ENCODE assay signal across 10 mouse cellular contexts in genomic region chr12:81971042-81971883, GRCm38 (mm10).
DNase-seq lines count a peak whose midpoint lies in the region; ATAC-seq and TF ChIP-seq lines count a peak whose summit lies in the region.
"Had no signal": no experiment of that assay in that cellular context is flagged by ENCODE, and none has a peak within 500 bp of the region (broad histone marks: within the 10 kb centered on the region; RNA-seq: fewer than 3 reads in every experiment).

No protein-coding gene starts in this region.

- intact Hi-C loops in left cerebral cortex, postnatal 14 days (cut with DNase I): loop anchor here (5.0 kb wide), 1 partner anchor 174 kb away; no protein-coding TSS in a partner anchor

- H3K4me2 ChIP-seq in hindbrain, postnatal 0 days (ENCODE audit: low read depth, low read length): no peak overlapping the region
- no peak overlapping the region for H3K4me2 ChIP-seq in hindbrain, embryonic 16.5 days (ENCODE audit: low read length)
- no peak overlapping the region for H3K4me2 ChIP-seq in midbrain, embryonic 11.5 days

- no peak overlapping the region for H3K9ac ChIP-seq in hindbrain, postnatal 0 days (replicated peaks; ENCODE audit: low read length)
- H3K9ac ChIP-seq in hindbrain, embryonic 16.5 days (ENCODE audit: low read depth, low read length): no peak overlapping the region
- no peak overlapping the region for H3K9ac ChIP-seq in midbrain, embryonic 11.5 days (ENCODE audit: low read length)

- H3K27ac ChIP-seq in hindbrain, postnatal 0 days: peak overlapping the region; percentile 46; the same call in 1 of the 2 replicates
- H3K27ac ChIP-seq in hindbrain, embryonic 16.5 days (ENCODE audit: low read depth, low read length): no peak overlapping the region
- H3K27ac ChIP-seq in midbrain, embryonic 11.5 days (ENCODE audit: low read depth, low read length): no peak overlapping the region

- WGBS in hindbrain, postnatal 0 days: 87% methylated on average over 19 of the region's 19 CpGs
- 88% methylated on average over 19 of the region's 19 CpGs for WGBS in hindbrain, embryonic 16.5 days
- 94% methylated on average over 19 of the region's 19 CpGs for WGBS in midbrain, embryonic 11.5 days

- no peak overlapping the region for H3K4me3 ChIP-seq in hindbrain, postnatal 0 days (ENCODE audit: low read length)
- no peak overlapping the region for H3K4me3 ChIP-seq in hindbrain, embryonic 16.5 days (ENCODE audit: low read length)
- H3K4me3 ChIP-seq in midbrain, embryonic 11.5 days (ENCODE audit: low read depth, low read length): no peak overlapping the region

- no peak for DNase-seq in hindbrain, postnatal 0 days (ENCODE audit: low spot score)
- DNase-seq in CD4-positive, CD25-positive, alpha-beta regulatory T cell, adult 2 months (ENCODE audit: low read depth, low spot score): peak; percentile 69
- DNase-seq in left cerebral cortex, postnatal 14 days (ENCODE audit: low spot score in 2 of 2): peak; percentile 15 to 20
- peak; percentile 44 to 45 for DNase-seq in right cerebral cortex, postnatal 36 days (ENCODE audit: low spot score in 2 of 2)
- DNase-seq in embryo, embryonic 9.5 days (ENCODE audit: extremely low spot score): no peak
- DNase-seq in midbrain, embryonic 11.5 days (ENCODE audit: low spot score, missing footprints): no peak
- no peak for DNase-seq in cerebellum, postnatal 4 days (ENCODE audit: low spot score in 2 of 2)
- DNase-seq: kidney, postnatal 36 days had no signal

- no peaks in the 10 kb centered on the region for H3K9me3 ChIP-seq in hindbrain, postnatal 0 days (ENCODE audit: low read length)
- no peaks in the 10 kb centered on the region for H3K9me3 ChIP-seq in hindbrain, embryonic 16.5 days (ENCODE audit: control insufficient read depth, low read length)
- no peaks in the 10 kb centered on the region for H3K9me3 ChIP-seq in midbrain, embryonic 11.5 days (ENCODE audit: control insufficient read depth, low read length)

- H3K4me1 ChIP-seq in hindbrain, postnatal 0 days (ENCODE audit: insufficient read depth, low read length): no peaks in the 10 kb centered on the region
- H3K4me1 ChIP-seq in hindbrain, embryonic 16.5 days (ENCODE audit: control insufficient read depth, insufficient read depth, low read depth, low read length): no peaks in the 10 kb centered on the region
- no peaks in the 10 kb centered on the region for H3K4me1 ChIP-seq in midbrain, embryonic 11.5 days (ENCODE audit: control insufficient read depth, insufficient read depth, low read length)

- H3K27me3 ChIP-seq in hindbrain, postnatal 0 days (ENCODE audit: insufficient read depth, low read length): no peaks in the 10 kb centered on the region
- H3K27me3 ChIP-seq in hindbrain, embryonic 16.5 days (replicated peaks; ENCODE audit: control insufficient read depth, insufficient read depth, low read length): no peaks in the 10 kb centered on the region
- no peaks in the 10 kb centered on the region for H3K27me3 ChIP-seq in midbrain, embryonic 11.5 days (ENCODE audit: control insufficient read depth, insufficient read depth, low read length)

- H3K36me3 ChIP-seq in hindbrain, postnatal 0 days (ENCODE audit: insufficient read depth, low read length): peaks cover 24% of the 10 kb centered on the region; the same call in 1 of the 2 replicates
- H3K36me3 ChIP-seq in hindbrain, embryonic 16.5 days (ENCODE audit: control insufficient read depth, insufficient read depth, low read length): peaks cover 22% of the 10 kb centered on the region
- peaks cover 6% of the 10 kb centered on the region; the same call in 1 of the 2 replicates for H3K36me3 ChIP-seq in midbrain, embryonic 11.5 days (ENCODE audit: control insufficient read depth, insufficient read depth, low read length)

- no peak for TF ChIP-seq CTCF in hindbrain, postnatal 0 days (IDR thresholded peaks at IDR 0.05; ENCODE audit: low read depth)

- no peak for ATAC-seq in hindbrain, postnatal 0 days
- ATAC-seq in hindbrain, embryonic 16.5 days: no peak
- no peak for ATAC-seq in midbrain, embryonic 11.5 days (ENCODE audit: low FRiP score)
- ATAC-seq: forebrain, embryonic 14.5 days had no signal

Comparison
In these comparisons a context has a peak if more than half of its experiments do, and no peak if none do; other contexts are left out.
1. DNase-seq: peak in CD4-positive, CD25-positive, alpha-beta regulatory T cell, adult 2 months (single experiment), left cerebral cortex, postnatal 14 days (2 of 2) and right cerebral cortex, postnatal 36 days (2 of 2); none in hindbrain, postnatal 0 days (single experiment), embryo, embryonic 9.5 days (single experiment), midbrain, embryonic 11.5 days (single experiment) and cerebellum, postnatal 4 days (0 of 2).